Mouse (Mus musculus): ENCODE results near the gene Tmem92.

Gene Tmem92

GRCm38 (mm10) chr11:94729565-94729964, 52.9 kb downstream of the Tmem92 start:
- DNase-seq (ENCODE audit: extremely low spot score, low read depth, low spot score), result no peak

- DNase-seq (ENCODE audit: extremely low spot score, low read depth, low spot score), result no peak
Observed at GRCm38 (mm10) chr11:94728545-94728944, 54.0 kb downstream of the Tmem92 start.

GRCm38 (mm10) chr11:94727306-94727705, 55.2 kb downstream of the Tmem92 start:
- DNase-seq (ENCODE audit: extremely low spot score, low read depth, low spot score), result no peak
